Mouse (Mus musculus): ENCODE results near the gene Fgf12. TPM values are rescaled to one million over a fixed set of nuclear protein-coding genes. Genes with fewer than 3 reads are reported as not detected.
A peak's percentile ranks its signal among the peaks of the same experiment; 100 is the strongest.

The Fgf12 gene
- 5.3 and 6.7 TPM in 2 replicates for polyA plus RNA-seq (2014; fragmentation: Nextera tagmentation; extraction: Ambion mirVana)

GRCm38 (mm10) chr16:28752638-28753118 is at the start of gene Fgf12:
TSS of gene Fgf12 (minus strand) at chr16:28753068.
- under 1% methylated on average over 16 of the region's 16 CpGs for WGBS
- Histone ChIP-seq H3K27ac (ENCODE audit: low read depth, low read length) (no peak within 1 kb of the TSS), H3K4me3 (ENCODE audit: low read depth, low read length) (peak within 1 kb of the TSS; percentile 38), H3K9ac (ENCODE audit: low read depth, low read length) (peak within 1 kb of the TSS; percentile 66), H3K27me3 (ENCODE audit: control insufficient read depth, insufficient read depth, low read length) (no peaks in the 10 kb centered on the region), H3K36me3 (ENCODE audit: control insufficient read depth, insufficient read depth, low read length) (no peaks in the 10 kb centered on the region), H3K9me3 (ENCODE audit: control insufficient read depth, low read length) (no peaks in the 10 kb centered on the region), H3K4me2 (replicated peaks; ENCODE audit: low read depth, low read length) (peak within 1 kb of the TSS; percentile 75), H3K4me1 (replicated peaks; ENCODE audit: control insufficient read depth, insufficient read depth, low read length) (no peaks in the 10 kb centered on the region)
- no peak for DNase-seq (ENCODE audit: low spot score)
- ATAC-seq (ENCODE audit: low FRiP score) = peak; percentile 62

DNA sequence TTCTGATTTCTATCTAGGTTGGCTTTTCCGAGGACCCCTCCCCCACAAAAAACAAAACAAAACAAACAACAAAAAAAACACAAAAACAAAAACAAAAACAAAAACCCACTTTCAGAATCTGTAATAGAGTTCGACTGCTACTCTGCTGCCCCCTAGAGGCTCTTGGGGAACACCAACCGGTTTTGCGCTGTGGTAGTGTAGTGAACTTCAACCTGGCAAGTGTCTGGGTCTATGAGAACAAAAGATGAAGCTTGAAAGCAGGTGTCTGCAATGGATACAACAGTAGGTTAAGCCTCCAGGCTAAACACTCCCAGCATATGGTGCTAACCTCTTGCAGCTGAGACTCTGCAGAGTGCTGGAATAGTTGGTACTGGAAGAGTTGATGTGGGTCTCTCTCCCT is 40.2 kb upstream of the Fgf12 start:
- H3K27me3 ChIP-seq (ENCODE audit: control insufficient read depth, insufficient read depth, low read length) = no peaks in the 10 kb centered on the region
- DNase-seq (ENCODE audit: low spot score) = peak; percentile 75
- H3K27ac ChIP-seq (ENCODE audit: low read depth, low read length) = no peak overlapping the region
- no peaks in the 10 kb centered on the region for H3K4me1 ChIP-seq (replicated peaks; ENCODE audit: control insufficient read depth, insufficient read depth, low read length)
- no peak overlapping the region for H3K9ac ChIP-seq (ENCODE audit: low read depth, low read length)
- H3K4me2 ChIP-seq (replicated peaks; ENCODE audit: low read depth, low read length) = no peak overlapping the region
- no peaks in the 10 kb centered on the region for H3K36me3 ChIP-seq (ENCODE audit: control insufficient read depth, insufficient read depth, low read length)
- H3K9me3 ChIP-seq (ENCODE audit: control insufficient read depth, low read length) = no peaks in the 10 kb centered on the region
- 4% methylated on average over 4 of the region's 4 CpGs for WGBS
- no peak overlapping the region for H3K4me3 ChIP-seq (ENCODE audit: low read depth, low read length)
- ATAC-seq (ENCODE audit: low FRiP score) = no peak

DNA sequence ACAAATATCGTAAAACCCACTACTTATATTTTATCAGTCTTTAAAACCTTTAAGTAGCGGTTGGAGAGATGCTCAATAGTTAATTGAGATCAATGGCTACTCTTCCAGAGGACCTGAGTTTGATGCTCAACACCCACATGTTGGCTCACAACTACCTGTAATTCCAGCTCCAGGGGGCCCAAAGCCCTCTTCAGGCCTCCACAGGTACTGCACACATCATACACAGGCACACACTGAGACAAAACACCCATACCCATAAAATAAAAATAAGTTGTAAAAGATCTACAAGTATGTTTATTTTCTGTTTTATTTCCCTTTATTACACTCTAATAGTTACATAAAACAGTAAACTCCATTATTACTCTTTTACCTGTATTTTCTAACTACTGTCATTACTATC is 17.4 kb upstream of the Fgf12 start:
- no peaks in the 10 kb centered on the region for H3K36me3 ChIP-seq (ENCODE audit: control insufficient read depth, insufficient read depth, low read length)
- ATAC-seq (ENCODE audit: low FRiP score) (no peak), DNase-seq (ENCODE audit: low spot score) (no peak)
- H3K9me3 ChIP-seq (ENCODE audit: control insufficient read depth, low read length) = no peaks in the 10 kb centered on the region
- no peak overlapping the region for H3K9ac ChIP-seq (ENCODE audit: low read depth, low read length)
- WGBS = 96% methylated on average over 2 of the region's 2 CpGs
- H3K4me3 ChIP-seq (ENCODE audit: low read depth, low read length) = no peak overlapping the region
- H3K27ac ChIP-seq (ENCODE audit: low read depth, low read length) = no peak overlapping the region
- no peaks in the 10 kb centered on the region for H3K4me1 ChIP-seq (replicated peaks; ENCODE audit: control insufficient read depth, insufficient read depth, low read length)
- no peaks in the 10 kb centered on the region for H3K27me3 ChIP-seq (ENCODE audit: control insufficient read depth, insufficient read depth, low read length)
- H3K4me2 ChIP-seq (replicated peaks; ENCODE audit: low read depth, low read length) = no peak overlapping the region

GRCm38 (mm10) chr16:28761417-28761976 is 8.6 kb upstream of the Fgf12 start:
- ATAC-seq (ENCODE audit: low FRiP score) = no peak
- H3K36me3 ChIP-seq (ENCODE audit: control insufficient read depth, insufficient read depth, low read length) = no peaks in the 10 kb centered on the region

GRCm38 (mm10) chr16:28753124-28753917 is 453 bp upstream of the Fgf12 start:
- WGBS = under 1% methylated on average over 33 of the region's 33 CpGs
- ATAC-seq (ENCODE audit: low FRiP score) (peak; percentile 98), DNase-seq (ENCODE audit: low spot score) (peak; percentile 92)
- H3K9ac ChIP-seq (ENCODE audit: low read depth, low read length) = peak overlapping the region; percentile 66
- no peaks in the 10 kb centered on the region for H3K4me1 ChIP-seq (replicated peaks; ENCODE audit: control insufficient read depth, insufficient read depth, low read length)
- H3K4me3 ChIP-seq (ENCODE audit: low read depth, low read length) = peak overlapping the region; percentile 38
- H3K27ac ChIP-seq (ENCODE audit: low read depth, low read length) = no peak overlapping the region
- no peaks in the 10 kb centered on the region for H3K27me3 ChIP-seq (ENCODE audit: control insufficient read depth, insufficient read depth, low read length)
- H3K9me3 ChIP-seq (ENCODE audit: control insufficient read depth, low read length) = no peaks in the 10 kb centered on the region
- no peaks in the 10 kb centered on the region for H3K36me3 ChIP-seq (ENCODE audit: control insufficient read depth, insufficient read depth, low read length)
- H3K4me2 ChIP-seq (replicated peaks; ENCODE audit: low read depth, low read length) = peak overlapping the region; percentile 75

More at GRCm38 (mm10) chr16:28761417-28761976, 8.6 kb upstream of the Fgf12 start:
- Histone ChIP-seq H3K9me3 (ENCODE audit: control insufficient read depth, low read length) (no peaks in the 10 kb centered on the region), H3K27ac (ENCODE audit: low read depth, low read length) (no peak overlapping the region), H3K27me3 (ENCODE audit: control insufficient read depth, insufficient read depth, low read length) (no peaks in the 10 kb centered on the region), H3K9ac (ENCODE audit: low read depth, low read length) (no peak overlapping the region), H3K4me1 (replicated peaks; ENCODE audit: control insufficient read depth, insufficient read depth, low read length) (no peaks in the 10 kb centered on the region), H3K4me2 (replicated peaks; ENCODE audit: low read depth, low read length) (no peak overlapping the region), H3K4me3 (ENCODE audit: low read depth, low read length) (no peak overlapping the region)
- WGBS = 77% methylated on average over 4 of the region's 4 CpGs
- peak; percentile 4 for DNase-seq (ENCODE audit: low spot score)

GRCm38 (mm10) chr16:28734461-28734860 is 18.4 kb downstream of the Fgf12 start:
- DNase-seq (ENCODE audit: low spot score) = no peak
- no peak for ATAC-seq (ENCODE audit: low FRiP score)
- Histone ChIP-seq H3K4me3 (ENCODE audit: low read depth, low read length) (no peak overlapping the region), H3K9ac (ENCODE audit: low read depth, low read length) (no peak overlapping the region), H3K4me2 (replicated peaks; ENCODE audit: low read depth, low read length) (no peak overlapping the region), H3K27me3 (ENCODE audit: control insufficient read depth, insufficient read depth, low read length) (no peaks in the 10 kb centered on the region), H3K27ac (ENCODE audit: low read depth, low read length) (no peak overlapping the region), H3K36me3 (ENCODE audit: control insufficient read depth, insufficient read depth, low read length) (no peaks in the 10 kb centered on the region), H3K4me1 (replicated peaks; ENCODE audit: control insufficient read depth, insufficient read depth, low read length) (no peaks in the 10 kb centered on the region), H3K9me3 (ENCODE audit: control insufficient read depth, low read length) (no peaks in the 10 kb centered on the region)
- 83% methylated on average over 3 of the region's 3 CpGs for WGBS

DNA sequence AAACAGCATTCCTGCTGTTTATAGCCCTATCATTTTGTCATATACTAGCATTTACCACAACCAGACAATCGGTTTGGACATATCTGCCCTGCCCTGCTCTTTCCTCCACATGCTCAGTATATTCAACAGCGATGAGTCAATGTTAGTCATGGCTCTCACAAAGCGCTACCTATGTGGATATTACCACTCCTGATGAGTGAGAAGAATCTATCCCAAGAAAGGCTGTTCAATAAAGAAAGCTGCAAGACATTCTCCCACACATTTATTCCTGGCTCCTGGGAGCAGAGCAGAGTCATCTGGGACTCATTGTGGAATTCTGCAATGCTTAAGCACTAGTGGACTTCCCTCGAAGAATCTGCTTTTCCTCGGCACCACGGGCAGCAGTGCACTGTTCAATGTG is 26.1 kb downstream of the Fgf12 start:
- H3K27ac ChIP-seq (ENCODE audit: low read depth, low read length) = no peak overlapping the region
- H3K4me1 ChIP-seq (replicated peaks; ENCODE audit: control insufficient read depth, insufficient read depth, low read length) = no peaks in the 10 kb centered on the region
- H3K9me3 ChIP-seq (ENCODE audit: control insufficient read depth, low read length) = no peaks in the 10 kb centered on the region
- no peak overlapping the region for H3K9ac ChIP-seq (ENCODE audit: low read depth, low read length)
- WGBS = 92% methylated on average over 6 of the region's 6 CpGs
- H3K4me2 ChIP-seq (replicated peaks; ENCODE audit: low read depth, low read length) = no peak overlapping the region
- H3K4me3 ChIP-seq (ENCODE audit: low read depth, low read length) = no peak overlapping the region
- ATAC-seq (ENCODE audit: low FRiP score) = no peak
- no peaks in the 10 kb centered on the region for H3K27me3 ChIP-seq (ENCODE audit: control insufficient read depth, insufficient read depth, low read length)
- DNase-seq (ENCODE audit: low spot score) = no peak
- H3K36me3 ChIP-seq (ENCODE audit: control insufficient read depth, insufficient read depth, low read length) = no peaks in the 10 kb centered on the region

DNA sequence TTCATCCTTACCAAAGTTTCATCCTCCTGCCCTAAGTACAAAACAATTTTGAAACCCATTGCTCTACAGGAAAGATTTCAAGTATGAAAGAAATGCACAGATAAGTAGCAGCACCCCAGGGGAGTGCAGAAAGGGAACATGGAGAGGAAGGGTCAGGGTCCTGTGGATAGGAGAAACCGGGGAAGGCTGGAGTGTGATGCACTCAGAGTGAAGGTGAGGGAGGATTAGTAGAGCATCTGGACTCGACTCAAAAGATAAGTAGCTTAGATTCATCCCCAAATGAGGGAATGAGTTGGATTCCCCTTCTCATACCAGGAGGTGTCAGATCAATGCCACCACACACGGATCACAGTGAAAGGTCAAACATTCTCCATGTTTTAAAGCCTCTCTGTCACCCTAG is 46.2 kb downstream of the Fgf12 start:
- H3K27ac ChIP-seq (ENCODE audit: low read depth, low read length) = no peak overlapping the region
- no peak overlapping the region for H3K4me2 ChIP-seq (replicated peaks; ENCODE audit: low read depth, low read length)
- H3K27me3 ChIP-seq (ENCODE audit: control insufficient read depth, insufficient read depth, low read length) = no peaks in the 10 kb centered on the region
- no peak for DNase-seq (ENCODE audit: low spot score)
- H3K4me3 ChIP-seq (ENCODE audit: low read depth, low read length) = no peak overlapping the region
- no peaks in the 10 kb centered on the region for H3K4me1 ChIP-seq (replicated peaks; ENCODE audit: control insufficient read depth, insufficient read depth, low read length)
- WGBS = 66% methylated on average over 3 of the region's 3 CpGs
- no peaks in the 10 kb centered on the region for H3K9me3 ChIP-seq (ENCODE audit: control insufficient read depth, low read length)
- no peak overlapping the region for H3K9ac ChIP-seq (ENCODE audit: low read depth, low read length)
- ATAC-seq (ENCODE audit: low FRiP score) = no peak
- no peaks in the 10 kb centered on the region for H3K36me3 ChIP-seq (ENCODE audit: control insufficient read depth, insufficient read depth, low read length)

DNA sequence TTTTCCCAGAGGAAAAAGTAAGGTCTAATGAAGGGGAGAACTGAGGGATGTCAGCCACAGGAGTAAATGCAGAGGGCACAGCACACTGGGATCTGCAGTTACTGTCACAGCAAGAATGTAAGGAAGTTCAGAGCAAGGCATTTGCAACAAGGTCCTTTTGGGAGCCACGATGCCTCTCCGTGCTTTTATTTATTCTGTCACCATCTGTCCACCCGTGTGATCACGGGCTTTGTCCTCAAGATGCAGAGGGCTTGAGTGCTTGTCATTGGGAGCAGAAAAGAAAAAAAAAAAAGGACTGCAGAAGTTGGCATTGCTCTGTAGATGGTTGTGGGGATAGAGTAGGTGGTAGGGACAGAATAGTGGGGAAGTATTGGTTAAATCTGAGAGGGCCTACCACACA is 52.5 kb downstream of the Fgf12 start:
- no peaks in the 10 kb centered on the region for H3K4me1 ChIP-seq (replicated peaks; ENCODE audit: control insufficient read depth, insufficient read depth, low read length)
- DNase-seq (ENCODE audit: low spot score) (no peak), ATAC-seq (ENCODE audit: low FRiP score) (no peak)
- no peaks in the 10 kb centered on the region for H3K36me3 ChIP-seq (ENCODE audit: control insufficient read depth, insufficient read depth, low read length)
- H3K27ac ChIP-seq (ENCODE audit: low read depth, low read length) = no peak overlapping the region
- no peak overlapping the region for H3K4me2 ChIP-seq (replicated peaks; ENCODE audit: low read depth, low read length)
- 71% methylated on average over 4 of the region's 4 CpGs for WGBS
- H3K27me3 ChIP-seq (ENCODE audit: control insufficient read depth, insufficient read depth, low read length) = no peaks in the 10 kb centered on the region
- H3K9me3 ChIP-seq (ENCODE audit: control insufficient read depth, low read length) = no peaks in the 10 kb centered on the region
- no peak overlapping the region for H3K9ac ChIP-seq (ENCODE audit: low read depth, low read length)
- no peak overlapping the region for H3K4me3 ChIP-seq (ENCODE audit: low read depth, low read length)

Data from hindbrain, embryonic 11.5 days (tissue).